Mouse (Mus musculus): Measurements from ENCODE around the gene Sema4f.

Gene Sema4f

DNA sequence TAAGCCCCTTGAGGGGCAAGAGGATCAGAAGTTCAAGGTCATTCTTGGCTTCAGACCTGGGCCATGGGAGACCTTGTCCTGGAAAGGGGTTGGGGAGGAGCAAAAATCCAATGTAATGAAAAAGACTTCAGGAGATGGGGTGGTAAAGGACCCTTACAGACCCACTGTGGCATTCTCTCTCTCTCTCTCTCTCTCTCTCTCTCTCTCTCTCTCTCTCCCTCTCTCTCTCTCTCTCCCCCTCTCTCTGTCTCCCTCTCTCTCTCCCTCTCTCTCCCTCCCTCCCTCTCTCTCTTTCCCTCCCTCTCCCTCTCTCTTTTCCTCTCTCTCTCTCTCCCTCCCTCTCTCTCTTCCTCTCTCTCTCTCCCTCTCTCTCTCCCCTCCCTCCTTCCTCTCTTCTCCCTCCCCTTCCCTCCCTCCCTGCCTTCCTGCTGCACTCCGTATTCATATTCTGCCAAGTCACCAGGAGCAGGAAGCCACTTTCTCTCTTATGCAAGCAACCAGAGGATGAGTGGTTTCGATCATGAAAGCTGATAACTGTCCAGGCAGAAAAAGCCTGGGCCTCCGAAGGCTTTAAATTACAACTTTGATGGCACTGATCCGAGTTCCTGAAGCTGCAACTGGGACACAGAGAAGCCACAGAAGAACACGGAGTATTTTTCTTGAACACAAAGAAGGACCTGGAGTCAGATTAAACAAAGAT is 67.8 kb downstream of the Sema4f start:
- DNase-seq (ENCODE audit: low spot score): no peak

DNA sequence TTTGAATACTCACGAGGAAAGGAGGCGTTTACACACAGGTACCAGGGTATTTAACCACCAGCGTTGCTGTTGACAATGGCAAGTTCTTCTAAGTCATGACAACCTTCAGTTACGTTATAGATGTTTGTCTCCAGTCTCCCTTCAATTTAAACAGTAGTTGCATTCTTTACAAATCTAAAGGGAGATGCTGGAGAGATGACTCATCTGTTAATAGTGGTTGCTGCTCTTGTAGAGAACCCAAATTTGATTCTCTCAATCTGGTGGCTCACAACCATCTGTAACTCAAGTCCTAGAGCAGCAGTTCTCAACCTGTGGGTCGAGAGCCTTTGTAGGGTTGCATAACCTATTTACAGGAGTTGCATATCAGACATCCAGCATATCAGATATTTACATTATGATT is 71.1 kb downstream of the Sema4f start:
- DNase-seq (ENCODE audit: low spot score): no peak

DNA sequence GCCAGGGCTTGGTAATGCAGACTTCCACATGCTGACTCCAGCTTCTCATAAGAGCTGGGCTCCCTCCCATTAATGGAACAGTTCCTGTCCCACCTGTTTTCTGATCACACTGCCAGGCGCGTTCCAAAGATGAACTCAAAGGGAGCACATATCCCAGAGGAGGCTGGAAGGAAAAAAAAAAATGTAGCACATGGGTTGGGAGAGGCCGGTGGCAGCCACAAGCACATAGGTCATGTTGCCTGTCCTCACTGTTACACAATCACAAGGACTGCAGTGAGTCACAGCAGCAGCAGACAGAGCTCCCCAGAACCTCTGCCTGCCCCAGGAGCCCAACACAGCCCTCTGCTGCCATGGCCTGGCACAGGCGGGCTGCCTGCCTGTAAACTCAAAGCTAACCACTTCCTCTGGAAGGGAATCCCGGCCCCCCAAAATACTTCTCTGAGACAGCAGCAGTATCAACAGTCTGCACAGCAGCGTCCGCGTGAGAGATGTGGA is 76.1 kb downstream of the Sema4f start:
- no peak for DNase-seq (ENCODE audit: low spot score)

DNA sequence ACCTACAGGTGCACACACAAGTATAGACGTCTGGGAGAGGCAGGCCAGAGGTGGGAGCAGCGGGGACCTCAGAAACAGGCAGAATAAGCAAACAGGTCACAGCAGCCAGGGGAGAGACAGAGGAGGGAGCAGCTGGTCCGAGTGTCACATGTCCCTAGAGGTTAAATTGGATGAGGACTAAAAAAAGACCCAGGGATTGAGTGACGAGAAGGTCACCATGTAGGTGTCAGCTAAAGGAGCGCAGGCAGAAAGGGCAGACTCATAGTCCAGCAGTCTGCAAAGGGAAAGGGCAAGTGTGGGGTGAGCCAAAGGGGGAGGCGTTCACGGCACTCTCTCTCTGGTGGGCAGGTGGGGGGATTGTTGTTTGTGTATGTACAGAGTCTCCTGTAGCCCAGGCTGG is 77.1 kb downstream of the Sema4f start:
- DNase-seq (ENCODE audit: low spot score): no peak

DNA sequence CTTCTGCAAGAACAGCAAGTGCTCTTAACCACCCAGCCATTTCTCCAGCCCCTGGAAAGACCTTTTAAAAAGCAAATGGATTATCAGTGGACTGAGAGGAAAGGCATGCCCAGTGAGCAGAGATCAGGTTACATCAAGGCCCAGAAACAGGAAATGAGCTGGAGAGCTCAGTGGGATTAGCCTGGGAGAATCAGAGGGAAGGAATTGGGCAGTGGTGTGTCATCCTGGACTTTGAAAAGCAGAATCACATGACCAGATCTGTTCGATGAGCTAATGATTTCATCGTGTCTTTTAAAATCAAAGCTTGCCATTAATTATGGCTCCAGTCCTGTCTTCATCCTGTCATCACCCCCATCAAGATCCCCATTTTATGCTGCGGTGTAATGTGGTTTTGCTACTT is 77.5 kb downstream of the Sema4f start:
- DNase-seq (ENCODE audit: low spot score): no peak
